Mouse (Mus musculus): ENCODE measurements around the gene Srsf2. TPM values are rescaled to one million over a fixed set of nuclear protein-coding genes. Genes with fewer than 3 reads are reported as not detected.
"Not testable (repeated sequence)": the region's sequence is repeated elsewhere in the genome, so short reads cannot be mapped to it uniquely, and the experiment has no call there.

The Srsf2 gene
- 100 to 1,000 TPM; 336 to 337 TPM for total RNA-seq (2021)
- long read RNA-seq, experiment 1, transcript Srsf2-203 (2 exons, 1,814 nt), result minor isoform, 6 of 321 reads
- long read RNA-seq, experiment 1, transcript Srsf2-201 (3 exons, 1,899 nt), result major isoform, 226 of 321 reads
- long read RNA-seq, experiment 1, partial matches to known transcripts, result 46 of 321 reads
- long read RNA-seq, experiment 1, other reads (novel, unspliced or antisense), result 42 of 321 reads
- long read RNA-seq, experiment 2, transcript Srsf2-203 (2 exons, 1,814 nt), result minor isoform, 5 of 573 reads
- long read RNA-seq, experiment 2, transcript Srsf2-201 (3 exons, 1,899 nt), result major isoform, 459 of 573 reads
- long read RNA-seq, experiment 2, partial matches to known transcripts, result 60 of 573 reads
- long read RNA-seq, experiment 2, other reads (novel, unspliced or antisense), result 46 of 573 reads

- peak; percentile 96 to 99 for DNase-seq (ENCODE audit: low spot score in 2 of 2)
Measured at GRCm38 (mm10) chr11:116852891-116853511, at the start of gene Srsf2. Gene Srsf2, minus strand, starts transcription at chr11:116853094.

GRCm38 (mm10) chr11:116902588-116902987, 49.7 kb upstream of the Srsf2 start:
- DNase-seq (ENCODE audit: low spot score in 2 of 2), result not testable (repeated sequence)

- DNase-seq (ENCODE audit: low spot score in 2 of 2), result no peak
Measured at GRCm38 (mm10) chr11:116899247-116899646, 46.4 kb upstream of the Srsf2 start.

DNA sequence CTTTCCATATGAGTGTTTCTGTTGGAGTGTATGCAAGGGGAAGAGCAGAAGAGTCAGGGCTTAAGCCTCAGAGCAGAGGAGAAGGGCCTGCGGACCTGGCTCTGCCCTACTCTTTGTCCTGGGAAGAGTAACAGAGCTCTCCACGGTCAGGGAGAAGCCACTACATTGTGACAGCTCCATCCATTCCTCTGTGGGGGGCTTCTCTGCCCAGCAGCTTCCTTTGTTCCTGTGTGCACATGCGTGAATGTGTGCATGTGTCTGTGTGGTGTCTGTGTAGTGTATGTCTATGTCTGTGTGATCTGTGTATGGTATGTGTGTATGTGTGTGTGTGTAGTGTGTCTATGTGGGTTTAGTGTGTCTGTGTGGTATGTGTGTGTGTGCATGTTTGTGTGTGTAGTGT, 42.5 kb upstream of the Srsf2 start:
- no peak for DNase-seq (ENCODE audit: low spot score in 2 of 2)

- DNase-seq (ENCODE audit: low spot score in 2 of 2), result no peak
Measured at GRCm38 (mm10) chr11:116893532-116894442, 40.9 kb upstream of the Srsf2 start.

GRCm38 (mm10) chr11:116887136-116887535, 34.2 kb upstream of the Srsf2 start:
- DNase-seq (ENCODE audit: low spot score in 2 of 2), result no peak

GRCm38 (mm10) chr11:116885275-116886151, 32.6 kb upstream of the Srsf2 start:
- DNase-seq (ENCODE audit: low spot score in 2 of 2), result peak; percentile 41 to 53

DNA sequence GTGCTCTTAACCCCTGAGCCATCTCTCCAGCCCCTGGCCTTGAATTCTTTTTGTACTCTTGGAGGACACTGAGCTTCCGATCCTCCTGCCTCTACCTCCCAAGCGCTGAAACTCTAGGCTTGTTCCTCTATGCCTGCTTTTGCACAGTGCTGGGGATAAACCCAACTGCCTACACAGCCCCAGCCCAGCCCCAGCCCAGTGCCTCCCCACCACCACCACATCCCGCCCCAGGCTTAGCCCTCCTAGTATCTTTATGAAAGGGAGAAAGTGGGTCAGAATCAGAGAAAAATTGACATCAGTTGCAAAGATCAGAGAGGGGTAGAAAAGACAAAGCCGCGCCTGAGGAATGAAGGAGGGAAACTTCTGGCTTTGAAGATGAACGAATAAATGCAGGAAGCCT, 31.2 kb upstream of the Srsf2 start:
- no peak for DNase-seq (ENCODE audit: low spot score in 2 of 2)

DNA sequence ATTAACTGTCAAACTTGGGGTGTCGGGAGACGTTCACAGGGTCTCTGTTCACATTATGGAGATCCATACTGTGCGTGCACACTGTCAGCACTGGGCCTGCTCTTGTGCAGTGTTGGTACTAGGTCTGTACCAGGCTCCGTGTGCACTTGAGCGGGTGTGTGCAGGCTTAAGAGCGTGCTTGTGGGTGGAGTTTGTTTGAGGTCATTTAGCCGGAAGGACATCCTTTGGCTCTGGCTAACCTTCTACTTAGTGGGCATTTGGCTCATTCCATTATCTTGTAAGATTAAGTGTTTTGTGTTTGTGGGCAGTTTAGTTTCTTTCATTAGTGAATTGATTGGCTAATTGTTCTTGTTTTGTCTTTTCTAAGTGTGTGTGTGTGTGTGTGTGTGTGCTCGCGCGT, 29.6 kb upstream of the Srsf2 start:
- no peak for DNase-seq (ENCODE audit: low spot score in 2 of 2)

- DNase-seq (ENCODE audit: low spot score in 2 of 2), result no peak
Measured at GRCm38 (mm10) chr11:116881440-116881839, 28.5 kb upstream of the Srsf2 start.

DNA sequence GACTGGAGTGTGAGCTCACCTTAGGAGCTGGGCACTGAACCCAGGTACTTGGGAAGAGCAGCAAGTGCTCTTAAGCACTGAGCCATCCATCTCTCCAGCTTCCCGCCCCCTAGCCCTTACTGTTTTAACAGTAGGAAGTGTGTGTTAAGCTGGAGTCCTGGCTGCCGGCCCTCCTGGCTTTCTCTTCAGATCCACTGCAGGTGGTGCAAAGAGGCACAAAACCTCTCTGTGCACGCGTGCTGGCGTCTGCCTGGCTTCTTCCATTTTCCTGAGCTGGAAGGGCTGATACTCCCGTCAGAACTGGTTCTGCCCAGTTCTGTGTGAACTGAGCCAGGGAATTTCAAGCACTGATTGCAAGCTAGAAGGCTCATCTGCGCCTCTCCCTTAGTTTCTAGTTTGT, 27.9 kb upstream of the Srsf2 start:
- no peak for DNase-seq (ENCODE audit: low spot score in 2 of 2)

DNA sequence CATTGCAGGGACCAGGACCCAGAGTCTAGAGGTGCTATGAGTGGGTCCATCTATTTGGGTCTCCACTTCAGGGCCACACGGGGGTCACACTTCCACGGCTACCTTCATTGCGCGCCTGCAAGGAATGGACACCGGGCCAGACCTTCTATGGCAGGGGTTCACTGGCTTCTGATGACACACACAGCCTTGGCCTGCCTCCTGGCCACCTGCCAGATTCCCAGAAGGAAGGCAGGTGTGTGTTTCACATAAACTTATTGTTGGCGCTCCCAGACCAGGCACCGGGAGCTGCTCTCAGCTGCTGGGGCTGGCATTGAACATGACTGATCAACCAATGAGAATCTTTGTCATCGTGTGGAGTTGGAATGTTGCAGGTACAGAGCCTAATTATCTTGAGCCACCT, 25.6 kb upstream of the Srsf2 start:
- no peak for DNase-seq (ENCODE audit: low spot score in 2 of 2)

GRCm38 (mm10) chr11:116873987-116874386, 21.1 kb upstream of the Srsf2 start:
- DNase-seq (ENCODE audit: low spot score in 2 of 2), result no peak

DNA sequence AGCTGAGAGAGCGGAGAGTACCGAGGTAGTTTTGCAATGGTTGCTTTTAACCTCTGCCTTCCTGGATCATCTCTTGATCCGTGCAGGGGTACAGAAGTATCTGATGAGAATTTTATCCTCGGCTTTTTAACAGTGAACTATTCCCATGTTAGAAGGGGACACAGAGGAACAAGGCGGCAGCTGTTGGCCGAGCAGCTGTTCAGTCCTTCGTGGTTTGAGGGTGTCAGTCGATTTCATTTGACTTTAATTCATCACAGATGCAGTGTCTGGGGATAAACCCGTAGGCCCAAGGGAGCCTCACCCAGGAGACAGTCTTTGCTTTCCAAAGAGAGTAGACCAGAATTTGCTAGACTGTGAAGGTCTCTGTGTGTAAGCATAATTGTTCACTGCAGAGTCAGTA, 18.6 kb upstream of the Srsf2 start:
- no peak for DNase-seq (ENCODE audit: low spot score in 2 of 2)

- no peak for DNase-seq (ENCODE audit: low spot score in 2 of 2)
Measured at GRCm38 (mm10) chr11:116869641-116870040, 16.7 kb upstream of the Srsf2 start.

GRCm38 (mm10) chr11:116869223-116869622, 16.3 kb upstream of the Srsf2 start:
- DNase-seq (ENCODE audit: low spot score in 2 of 2), result no peak

- no peak for DNase-seq (ENCODE audit: low spot score in 2 of 2)
Measured at GRCm38 (mm10) chr11:116868129-116868528, 15.2 kb upstream of the Srsf2 start.

GRCm38 (mm10) chr11:116865945-116866585, 13.2 kb upstream of the Srsf2 start:
- DNase-seq (ENCODE audit: low spot score in 2 of 2), result no peak

DNA sequence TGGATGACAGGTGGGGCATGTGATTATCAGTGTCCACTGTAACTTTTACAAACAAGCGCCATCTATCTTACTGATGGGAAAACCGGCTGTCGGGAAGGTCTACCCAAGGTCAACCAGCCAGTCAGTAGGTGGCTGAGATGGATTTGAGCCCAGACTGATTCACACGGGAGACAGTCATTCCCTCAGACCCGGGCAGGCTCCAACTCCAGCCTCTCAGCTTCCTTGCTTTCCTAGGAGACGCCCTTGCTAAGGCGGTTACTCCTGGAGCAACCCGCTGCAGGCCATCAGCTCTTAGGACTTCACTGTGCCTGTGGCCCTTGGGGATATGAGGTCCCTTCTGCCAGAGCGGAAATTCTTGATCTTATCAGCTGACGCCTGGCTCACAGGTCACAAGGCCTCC, 11.6 kb upstream of the Srsf2 start:
- no peak for DNase-seq (ENCODE audit: low spot score in 2 of 2)

GRCm38 (mm10) chr11:116857183-116857850, 4.4 kb upstream of the Srsf2 start:
- DNase-seq (ENCODE audit: low spot score in 2 of 2), result no peak

Measured in adrenal gland, postnatal 4 days (tissue).